Mouse (Mus musculus): ENCODE measurements around the gene Pth. TPM values are rescaled to one million over a fixed set of nuclear protein-coding genes. Genes with fewer than 3 reads are reported as not detected.

Gene Pth
- total RNA-seq (2023) = not detected

DNA sequence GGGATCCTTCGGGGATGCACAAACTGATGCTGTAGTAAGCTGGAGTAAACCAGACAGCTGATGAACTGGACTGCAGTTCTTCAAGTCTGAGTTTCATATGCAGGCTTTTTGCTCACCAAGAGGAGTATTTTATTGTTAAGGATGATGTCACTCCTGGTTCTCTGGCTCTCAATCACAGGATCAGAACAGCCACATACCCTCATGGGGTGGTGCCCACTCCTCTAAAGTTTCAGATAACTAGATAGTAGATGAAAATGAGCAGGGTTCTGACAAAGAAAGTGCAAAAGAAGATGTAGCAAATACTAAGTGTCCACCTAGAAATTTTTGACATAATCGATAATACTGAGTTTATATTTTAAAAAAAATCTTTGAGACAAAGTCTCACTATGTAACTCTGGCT, at the start of gene Pth:
TSS of gene Pth (minus strand) at position 101 of the 400 bp plus-strand sequence.

DNA sequence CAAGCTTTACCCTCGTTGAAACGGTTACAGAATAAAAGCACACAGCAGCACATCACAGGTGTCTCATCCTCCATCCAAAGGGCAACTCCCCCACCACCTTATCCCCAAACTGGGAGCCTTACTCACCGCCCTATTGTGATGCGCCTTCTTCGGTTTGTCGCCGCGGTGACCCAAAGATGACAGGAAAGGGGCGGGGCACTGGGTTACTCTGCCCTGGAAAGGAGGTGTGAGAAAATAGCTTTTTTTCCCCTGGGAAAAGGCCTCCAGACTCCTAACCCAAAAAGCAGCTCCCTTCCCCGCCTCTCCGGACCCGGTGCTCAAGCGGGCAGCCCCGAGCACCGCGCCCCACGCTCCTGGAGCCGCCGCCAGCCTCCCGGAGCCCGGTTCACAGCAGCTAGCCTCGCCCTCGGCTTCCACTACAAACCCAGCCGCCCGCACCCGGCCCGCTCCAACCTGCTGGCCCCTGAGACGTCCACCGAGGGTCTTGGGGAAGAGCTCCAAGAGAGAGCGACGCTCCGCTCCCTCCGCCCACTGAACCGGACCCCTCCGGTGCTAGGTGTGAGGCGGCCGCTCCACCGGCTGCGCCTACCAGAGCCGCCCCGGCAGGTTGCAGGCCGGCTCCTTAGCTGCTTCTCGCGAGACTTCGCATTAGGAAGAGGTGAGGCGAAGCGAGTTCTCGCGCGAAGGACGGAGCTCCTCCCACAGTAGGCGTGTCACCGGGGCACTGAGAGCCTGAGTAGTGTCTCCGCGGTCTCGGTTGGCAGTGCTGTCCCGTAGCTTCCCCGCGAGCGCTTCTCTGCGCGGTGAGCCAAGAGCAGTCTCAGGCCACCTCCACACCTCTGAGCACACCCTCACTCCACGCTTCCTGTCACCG, 19.4 kb downstream of the Pth start, which contains the start of gene Btbd10:
TSS of gene Btbd10 (minus strand) at position 647 of the 874 bp plus-strand sequence.

Other genes with a start within 250 kb of the Pth start
- 1 to 10 TPM; 2.8 TPM for gene Arntl, start 181.1 kb downstream of the Pth start, total RNA-seq (2023)
- gene Btbd10, start 19.2 kb downstream of the Pth start, total RNA-seq (2023) = 10 to 100 TPM; 30.2 to 35.7 TPM
- gene Far1, start 125.3 kb upstream of the Pth start, total RNA-seq (2023) = 100 to 1,000 TPM; 179 to 191 TPM